Mouse (Mus musculus) stomach, postnatal 0 days (tissue): ENCODE data around the gene Lrrc8c. TPM values are rescaled to one million over a fixed set of nuclear protein-coding genes. Genes with fewer than 3 reads are reported as not detected.

Source experiments
- ATAC-seq: fragments of 200-750 bp; cut with Nextera tagmentation; 2 replicates; pipeline ENCODE4 v1.8.0; 2017; ENCODE audit not compliant: low FRiP score, low TSS enrichment
- DNase-seq: peaks from one replicate; pipeline ENCODE4 v3.0.0-alpha.2; 2016; ENCODE audit warnings: low spot score
- H3K27ac ChIP-seq: fragments of 300-500 bp; sonication (generic); replicated peaks from 2 replicates; pipeline ENCODE4 v1.5.1; 2014; ENCODE audit warnings: mild to moderate bottlenecking, control low read depth
- H3K27me3 ChIP-seq: fragments of 300-500 bp; sonication (generic); 2 replicates; pipeline ENCODE4 v1.6.1; 2014; ENCODE audit warnings: low read length; ENCODE audit not compliant: control insufficient read depth, insufficient read depth
- H3K36me3 ChIP-seq: fragments of 300-500 bp; sonication (generic); 2 replicates; pipeline ENCODE4 v1.6.1; 2014; ENCODE audit warnings: low read length, mixed read lengths; ENCODE audit not compliant: control insufficient read depth, insufficient read depth
- H3K4me1 ChIP-seq: fragments of 300-500 bp; sonication (generic); replicated peaks from 2 replicates; pipeline ENCODE4 v1.6.1; 2014; ENCODE audit warnings: antibody characterized with exemption; ENCODE audit not compliant: control insufficient read depth, insufficient read depth
- H3K4me2 ChIP-seq: fragments of 300-500 bp; sonication (generic); replicated peaks from 2 replicates; pipeline ENCODE4 v1.6.1; 2014; ENCODE audit warnings: low read depth, mild to moderate bottlenecking, control low read depth, moderate library complexity
- H3K4me3 ChIP-seq: fragments of 300-500 bp; sonication (generic); 2 replicates; pipeline ENCODE4 v1.5.1; 2014; ENCODE audit warnings: low read depth, low read length, control low read depth
- H3K9ac ChIP-seq: fragments of 300-500 bp; sonication (generic); 2 replicates; pipeline ENCODE4 v1.6.1; 2014; ENCODE audit warnings: mild to moderate bottlenecking, low read length, control low read depth, mixed read lengths
- H3K9me3 ChIP-seq: fragments of 300-500 bp; sonication (generic); 2 replicates; pipeline ENCODE4 v1.6.1; 2016; ENCODE audit warnings: low read length; ENCODE audit not compliant: control insufficient read depth
- CTCF ChIP-seq: IDR thresholded peaks from 2 replicates; pipeline ENCODE4 v1.5.1; 2016; ENCODE audit warnings: antibody characterized with exemption, low read depth, mild to moderate bottlenecking, moderate library complexity
- EP300 ChIP-seq: optimal IDR thresholded peaks from 2 replicates; pipeline ENCODE3; 2016; ENCODE audit warnings: antibody characterized with exemption
- WGBS: fragments of 180-500 bp; shearing (Covaris S2); extraction: QIAGEN DNeasy Blood & Tissue Kit; methylation state at CpG from one replicate; pipeline ENCODE4 v1.1.7; 2014; 5-methylcytosine and 5-hydroxymethylcytosine counted together
- polyA plus RNA-seq: library from polyadenylated mRNA; unstranded; fragments of >200 nt; fragmentation: Nextera tagmentation; extraction: Ambion mirVana; gene quantifications from 2 replicates; pipeline ENCODE4 v1.2.1, GENCODE M21; 2015

The Lrrc8c gene
- polyA plus RNA-seq, 1 experiment from 2014 or later: 7.3 TPM

DNA sequence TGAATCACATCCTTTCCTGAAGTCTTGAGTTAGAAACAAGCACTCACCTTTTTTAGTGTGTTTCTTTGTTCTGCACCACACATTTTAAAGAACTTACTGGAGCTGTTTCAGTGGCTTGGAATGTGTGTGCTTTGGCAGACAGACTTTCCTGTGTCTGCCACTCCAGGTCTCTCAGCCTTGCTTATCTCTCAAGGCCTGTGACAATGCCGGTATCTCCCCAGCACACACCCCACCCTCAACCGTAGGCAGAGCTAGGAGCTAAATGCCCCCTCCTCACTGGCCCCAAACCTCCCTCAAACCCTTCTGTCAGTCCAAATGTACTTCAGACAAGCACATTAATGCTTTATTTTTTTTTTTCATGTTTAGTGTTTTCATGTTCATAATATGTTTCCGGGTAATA is 4.3 kb downstream of the Lrrc8c start:
- H3K4me1 ChIP-seq: no peaks in the 10 kb centered on the region
- no peak overlapping the region for H3K4me2 ChIP-seq
- ATAC-seq: no peak
- H3K27ac ChIP-seq: no peak overlapping the region
- WGBS: 49% methylated on average over 3 of the region's 3 CpGs
- DNase-seq: no peak
- no peak for TF ChIP-seq CTCF
- no peak for TF ChIP-seq EP300
- H3K9me3 ChIP-seq: no peaks in the 10 kb centered on the region
- no peak overlapping the region for H3K9ac ChIP-seq
- H3K4me3 ChIP-seq: no peak overlapping the region
- no peaks in the 10 kb centered on the region for H3K36me3 ChIP-seq
- no peaks in the 10 kb centered on the region for H3K27me3 ChIP-seq

DNA sequence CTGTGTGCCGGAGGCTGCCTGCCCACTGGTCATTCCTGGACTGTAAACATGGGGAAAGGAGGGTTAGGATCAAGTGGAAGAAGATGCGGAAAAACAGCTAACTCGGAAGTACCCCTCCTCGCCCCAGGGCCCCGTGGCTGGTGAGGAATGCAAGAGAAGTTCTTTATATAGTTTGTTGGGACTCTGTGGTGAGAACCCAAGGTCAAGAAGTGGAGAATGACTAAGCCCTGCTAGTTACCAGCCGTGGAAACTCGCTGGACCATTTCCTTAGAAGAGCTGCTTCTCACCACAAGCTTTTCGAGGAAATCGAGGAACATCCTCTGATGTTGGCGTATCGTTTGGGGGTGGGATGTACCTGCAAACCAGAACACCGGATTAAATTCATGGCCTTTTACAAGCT is 5.8 kb downstream of the Lrrc8c start:
- Histone ChIP-seq H3K9ac (no peak overlapping the region), H3K36me3 (no peaks in the 10 kb centered on the region), H3K4me2 (no peak overlapping the region), H3K4me3 (no peak overlapping the region), H3K27ac (no peak overlapping the region), H3K27me3 (no peaks in the 10 kb centered on the region), H3K9me3 (no peaks in the 10 kb centered on the region), H3K4me1 (no peaks in the 10 kb centered on the region)
- TF ChIP-seq EP300 (no peak), CTCF (no peak)
- 90% methylated on average over 12 of the region's 12 CpGs for WGBS
- no peak for DNase-seq
- ATAC-seq: no peak

- no peak overlapping the region for H3K4me2 ChIP-seq
Observed at GRCm38 (mm10) chr5:105526107-105526645, 7.0 kb downstream of the Lrrc8c start.

GRCm38 (mm10) chr5:105526766-105527165 is 7.6 kb downstream of the Lrrc8c start:
- no peak for ATAC-seq
- no peaks in the 10 kb centered on the region for H3K36me3 ChIP-seq
- TF ChIP-seq EP300 (no peak), CTCF (no peak)
- WGBS: 86% methylated on average over 9 of the region's 9 CpGs
- DNase-seq: no peak
- no peak overlapping the region for H3K4me3 ChIP-seq
- H3K9me3 ChIP-seq: no peaks in the 10 kb centered on the region
- no peak overlapping the region for H3K4me2 ChIP-seq
- no peak overlapping the region for H3K27ac ChIP-seq
- H3K4me1 ChIP-seq: no peaks in the 10 kb centered on the region
- H3K9ac ChIP-seq: no peak overlapping the region
- H3K27me3 ChIP-seq: no peaks in the 10 kb centered on the region

More at GRCm38 (mm10) chr5:105526107-105526645, 7.0 kb downstream of the Lrrc8c start:
- TF ChIP-seq CTCF (no peak), EP300 (no peak)
- H3K9me3 ChIP-seq: no peaks in the 10 kb centered on the region
- H3K36me3 ChIP-seq: no peaks in the 10 kb centered on the region
- no peak overlapping the region for H3K9ac ChIP-seq
- no peaks in the 10 kb centered on the region for H3K4me1 ChIP-seq
- no peak overlapping the region for H3K4me3 ChIP-seq
- no peak for ATAC-seq
- no peaks in the 10 kb centered on the region for H3K27me3 ChIP-seq
- 87% methylated on average over 4 of the region's 4 CpGs for whole genome bisulfite sequencing
- DNase-seq: no peak
- no peak overlapping the region for H3K27ac ChIP-seq

- DNase-seq (no peak), ATAC-seq (0 out of 2 replicates have a peak, but pooled peaks have one; percentile 29)
- Histone ChIP-seq H3K4me2 (no peak overlapping the region), H3K27ac (no peak overlapping the region), H3K27me3 (no peaks in the 10 kb centered on the region), H3K9ac (no peak overlapping the region), H3K9me3 (no peaks in the 10 kb centered on the region), H3K4me3 (no peak overlapping the region), H3K4me1 (no peaks in the 10 kb centered on the region), H3K36me3 (no peaks in the 10 kb centered on the region)
- 76% methylated on average over 23 of the region's 23 CpGs for WGBS
- no peak for TF ChIP-seq CTCF
- no peak for TF ChIP-seq EP300
Observed at GRCm38 (mm10) chr5:105527477-105528331, 8.5 kb downstream of the Lrrc8c start.

DNA sequence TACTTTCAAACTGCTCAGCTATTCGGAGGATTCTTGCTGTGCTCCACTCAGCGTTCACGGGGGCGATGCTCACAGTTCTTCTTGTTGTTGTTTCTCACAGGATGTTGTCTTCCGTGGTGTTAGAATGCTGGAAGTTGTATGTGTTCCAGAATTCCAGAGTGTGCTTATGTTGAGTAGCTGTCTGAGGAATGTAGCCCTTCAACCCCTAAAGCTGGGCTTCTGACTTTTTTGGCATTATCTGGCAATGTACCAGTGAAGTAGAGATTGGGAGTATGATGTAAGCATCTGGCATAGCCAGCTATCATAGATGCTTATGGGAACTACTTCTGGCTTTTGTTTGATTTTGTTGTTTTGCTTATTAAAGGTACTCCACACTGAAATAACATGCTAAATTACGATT is 11.4 kb downstream of the Lrrc8c start:
- 62% methylated on average over 6 of the region's 6 CpGs for WGBS
- H3K9ac ChIP-seq: no peak overlapping the region
- H3K4me3 ChIP-seq: no peak overlapping the region
- no peaks in the 10 kb centered on the region for H3K36me3 ChIP-seq
- H3K27me3 ChIP-seq: no peaks in the 10 kb centered on the region
- TF ChIP-seq CTCF (no peak), EP300 (no peak)
- DNase-seq (no peak), ATAC-seq (no peak)
- no peaks in the 10 kb centered on the region for H3K4me1 ChIP-seq
- no peaks in the 10 kb centered on the region for H3K9me3 ChIP-seq
- no peak overlapping the region for H3K4me2 ChIP-seq
- H3K27ac ChIP-seq: no peak overlapping the region
